Mouse (Mus musculus) cerebellum, postnatal 25 days (tissue): ENCODE data around the gene Zfp277.

Experiments used
- DNase-seq, 2 experiments: peaks; one replicate each; pipeline ENCODE4 v3.0.0; 2021; ENCODE audit warnings: mixed read lengths in 2 of 2

Gene Zfp277

DNA sequence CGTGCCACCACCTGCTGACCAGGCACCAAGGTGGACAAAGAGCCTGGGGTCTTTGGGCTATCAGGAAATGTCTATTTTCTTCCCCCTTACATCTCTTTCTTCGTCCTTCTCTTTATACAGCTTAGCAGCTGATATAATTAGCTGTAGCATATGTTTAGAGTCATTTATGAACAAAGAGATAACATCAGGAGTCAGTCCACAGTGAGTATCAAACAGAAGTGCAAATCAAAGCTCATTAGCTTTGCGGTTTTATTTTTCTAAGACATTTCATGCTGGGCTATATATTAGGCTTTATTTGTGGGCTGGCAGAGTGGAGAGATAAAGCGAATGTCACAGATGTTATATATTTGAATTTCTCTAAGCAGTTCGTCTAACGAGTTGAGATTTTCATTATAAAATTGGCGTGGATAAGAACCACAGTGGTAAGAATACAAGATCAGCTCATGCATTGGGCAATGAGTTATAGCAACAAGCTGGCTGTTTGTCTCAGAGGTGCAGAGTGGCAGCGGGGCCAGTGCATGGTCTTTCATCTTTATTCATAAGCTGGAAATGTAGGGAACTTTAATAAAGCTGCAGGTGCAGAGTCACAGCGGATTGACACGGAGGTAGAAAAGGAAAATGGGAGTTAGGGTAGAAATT lies 98.5 kb downstream of the Zfp277 start:
- DNase-seq: no peak

DNA sequence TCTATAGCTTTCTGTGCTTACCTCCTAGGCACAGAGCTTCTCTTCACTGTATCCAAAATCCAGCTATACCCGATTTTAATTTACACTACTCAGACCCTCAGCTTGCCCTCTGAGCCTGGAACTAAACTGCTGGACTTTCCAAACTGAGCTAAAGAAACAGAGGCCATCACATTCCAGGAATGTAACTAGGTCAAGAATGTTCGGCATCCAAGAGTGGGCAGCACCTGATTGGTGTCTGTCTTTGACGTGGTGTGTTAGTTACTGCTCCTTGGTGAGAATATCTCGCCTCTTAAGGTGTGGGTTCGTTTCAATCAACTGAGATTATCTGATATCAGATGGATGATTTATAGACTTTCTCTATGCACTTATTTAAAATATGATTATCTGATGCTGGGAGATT lies 104.3 kb downstream of the Zfp277 start:
- no peak for DNase-seq

DNA sequence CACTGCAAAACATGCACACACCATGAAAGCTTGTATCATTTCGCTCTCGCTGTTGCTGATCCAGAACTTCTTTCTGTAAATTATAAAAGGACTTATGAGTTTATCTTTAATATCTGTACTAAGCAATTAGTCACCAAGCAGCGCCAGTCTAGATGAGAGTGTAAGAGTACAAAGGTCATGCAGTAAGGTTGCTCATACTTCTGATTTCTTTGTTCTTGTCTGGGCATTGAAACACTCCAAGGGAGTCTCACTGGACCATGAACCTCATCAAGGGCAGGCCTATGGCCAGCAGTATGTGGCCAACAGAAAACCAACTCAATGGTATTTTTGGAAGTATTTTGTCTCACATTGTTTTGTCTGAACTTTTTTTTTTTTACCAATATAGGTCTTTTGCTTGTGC lies 110.4 kb downstream of the Zfp277 start:
- DNase-seq: no peak

DNA sequence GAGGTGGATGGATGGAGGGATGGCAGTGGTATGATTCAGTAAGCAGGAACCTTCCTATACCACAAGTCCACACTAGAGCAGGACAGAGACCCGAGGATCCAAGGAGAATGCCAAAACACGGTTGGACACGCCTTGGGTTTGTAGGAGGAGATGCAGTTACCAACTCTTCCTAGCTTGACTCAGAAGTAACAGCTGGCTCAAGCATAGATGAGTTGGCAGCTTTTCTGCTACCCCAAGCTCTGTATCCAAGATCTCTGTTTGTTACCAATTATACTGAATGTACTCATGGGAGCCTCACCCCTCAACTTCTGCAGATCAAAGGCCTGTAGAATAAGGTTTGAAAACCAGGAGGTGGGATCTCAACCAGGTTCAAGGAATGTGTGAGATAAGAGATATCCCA lies 114.2 kb downstream of the Zfp277 start:
- no peak for DNase-seq

DNA sequence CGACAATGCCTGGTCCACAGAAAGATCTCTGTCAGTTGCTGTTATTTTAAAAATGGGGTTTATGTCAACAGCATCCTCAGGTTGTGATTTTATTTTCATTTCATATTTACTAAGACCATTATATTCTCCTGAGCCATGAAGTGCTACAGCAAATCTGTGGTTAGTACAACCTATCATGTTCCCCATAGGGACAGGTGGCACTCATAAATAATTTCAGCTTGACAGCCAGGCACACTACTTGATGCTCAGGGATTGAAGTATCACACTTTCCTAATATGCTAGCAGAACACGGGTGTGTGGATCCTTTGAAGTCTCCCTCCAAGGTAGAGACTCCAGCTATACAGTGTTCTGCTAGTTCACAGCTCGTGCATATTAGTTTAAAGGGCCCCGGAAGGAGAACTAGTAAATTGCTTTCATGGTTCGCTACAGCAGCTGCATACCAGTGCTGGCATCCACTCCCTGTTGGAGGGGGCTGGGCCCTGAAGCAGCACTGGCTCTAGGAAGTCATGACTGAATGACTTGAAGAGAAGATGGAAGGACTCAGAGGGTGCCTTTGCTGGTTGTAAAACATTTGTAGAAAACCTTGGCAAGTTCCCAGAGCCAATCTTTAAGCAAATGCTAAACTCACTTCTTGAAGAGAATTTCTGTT lies 118.6 kb downstream of the Zfp277 start:
- no peak for DNase-seq

DNA sequence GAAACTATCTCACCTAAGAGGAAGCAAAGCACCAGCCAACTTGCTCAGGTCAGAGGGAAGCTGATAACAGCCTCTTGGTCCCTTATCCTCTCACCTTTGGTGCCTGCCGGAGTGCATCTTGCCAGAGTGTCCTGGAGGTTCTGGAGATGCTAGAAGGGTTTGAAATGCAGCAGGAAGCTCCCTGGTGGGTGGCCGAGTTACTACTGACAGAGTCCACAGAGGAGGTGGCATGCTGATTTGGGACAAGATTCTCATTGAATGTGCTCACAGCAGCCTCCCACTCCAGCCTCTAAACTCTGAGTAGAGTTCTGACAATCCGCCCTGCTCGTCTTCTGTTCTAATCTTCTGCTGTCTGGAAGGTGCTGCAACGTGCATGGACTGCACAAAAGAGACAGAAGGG lies 120.1 kb downstream of the Zfp277 start:
- DNase-seq: no peak

DNA sequence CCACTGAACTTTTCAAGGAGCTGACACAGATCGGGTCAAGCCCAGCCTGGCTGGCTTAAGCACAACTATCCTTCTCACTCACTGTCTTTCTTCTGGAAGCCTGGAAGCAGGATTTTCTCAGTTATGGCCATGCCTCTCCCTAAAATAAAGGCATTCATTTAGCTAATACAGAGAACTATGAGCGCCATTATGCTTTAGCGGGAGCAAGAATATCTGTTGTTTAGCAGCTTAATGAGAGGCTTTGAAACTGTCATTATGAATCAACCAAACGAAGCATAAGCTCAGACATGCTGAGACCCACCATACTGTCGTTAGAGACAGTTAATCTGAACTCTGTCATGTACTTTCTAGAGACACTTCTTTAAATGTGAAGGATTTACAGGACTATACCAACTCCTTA lies 120.9 kb downstream of the Zfp277 start:
- no peak for DNase-seq

DNA sequence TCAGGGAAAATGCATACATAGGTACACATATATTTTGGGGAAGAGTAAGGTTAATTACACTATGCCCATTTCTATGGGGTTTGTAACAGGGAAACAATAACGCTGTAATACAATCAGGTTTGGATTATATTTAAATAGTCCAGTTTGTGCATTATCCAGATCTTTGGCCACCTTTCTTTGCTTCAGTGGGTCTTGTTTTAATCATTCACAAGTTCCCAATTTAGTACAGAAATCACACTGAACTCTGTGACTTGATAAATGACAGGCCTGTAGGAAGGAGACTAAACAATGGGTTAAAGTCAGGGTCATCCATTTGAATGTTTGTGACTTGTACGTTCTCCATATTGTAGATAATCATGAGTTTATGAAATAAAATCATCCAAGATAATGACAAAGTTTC lies 130.6 kb downstream of the Zfp277 start:
- no peak for DNase-seq

DNA sequence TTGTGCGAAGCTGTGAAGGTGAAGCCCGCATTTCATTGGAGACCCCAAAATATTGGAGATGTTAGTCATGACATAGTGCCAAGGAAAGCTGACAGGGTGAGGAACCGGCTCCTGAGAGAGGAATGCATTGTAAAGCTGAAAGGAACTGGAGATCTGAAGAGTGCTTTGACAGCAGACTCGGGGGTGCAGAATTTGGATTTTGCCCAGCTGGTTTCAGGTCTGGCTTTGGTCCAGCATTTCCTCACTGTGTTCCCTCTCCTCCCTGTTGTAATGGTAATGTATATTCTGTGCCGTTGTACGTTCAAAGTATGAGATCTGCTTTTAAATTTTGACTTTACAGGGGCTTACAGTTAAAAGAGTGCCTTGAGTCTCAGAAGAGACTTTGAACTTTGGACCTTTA lies 141.7 kb downstream of the Zfp277 start:
- no peak for DNase-seq

DNA sequence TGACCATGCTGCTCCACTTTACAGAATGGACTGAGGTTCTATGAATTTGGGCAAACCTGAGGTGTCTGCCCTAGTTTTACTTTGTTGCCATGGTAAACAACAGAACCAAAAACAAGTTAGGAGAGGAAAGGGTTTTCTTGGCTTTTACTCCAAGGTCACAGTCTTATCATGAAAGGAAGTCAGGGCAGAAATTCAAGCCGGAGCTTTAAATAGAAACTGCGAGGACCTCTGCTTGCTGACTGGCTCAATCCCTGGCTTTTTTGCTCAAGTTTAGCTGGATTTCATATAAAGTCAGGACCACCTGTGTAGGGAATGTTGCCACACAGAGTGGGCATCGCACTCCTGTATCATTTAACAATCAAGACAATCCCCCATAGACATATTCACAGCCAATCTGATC lies 147.1 kb downstream of the Zfp277 start:
- DNase-seq: no peak

DNA sequence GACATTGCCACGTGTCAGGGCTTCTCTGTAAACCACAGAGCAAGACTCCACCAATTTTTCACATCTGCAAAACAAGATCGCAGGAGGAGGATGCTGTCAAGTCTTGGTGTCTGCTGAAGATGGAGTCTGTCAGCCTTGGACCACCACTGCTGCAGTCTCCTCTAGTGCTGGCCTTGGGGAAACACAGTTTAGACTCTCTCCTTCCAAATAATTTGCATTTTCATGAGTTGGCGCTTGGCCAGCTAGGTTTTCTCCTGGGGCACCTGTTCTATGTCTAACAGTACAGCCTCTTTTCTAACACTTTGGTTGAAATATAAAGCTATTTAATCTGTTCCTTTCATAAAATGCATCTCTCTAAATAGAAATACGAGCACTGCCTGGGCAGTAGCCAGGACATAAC lies 159.2 kb downstream of the Zfp277 start:
- DNase-seq: no peak

DNA sequence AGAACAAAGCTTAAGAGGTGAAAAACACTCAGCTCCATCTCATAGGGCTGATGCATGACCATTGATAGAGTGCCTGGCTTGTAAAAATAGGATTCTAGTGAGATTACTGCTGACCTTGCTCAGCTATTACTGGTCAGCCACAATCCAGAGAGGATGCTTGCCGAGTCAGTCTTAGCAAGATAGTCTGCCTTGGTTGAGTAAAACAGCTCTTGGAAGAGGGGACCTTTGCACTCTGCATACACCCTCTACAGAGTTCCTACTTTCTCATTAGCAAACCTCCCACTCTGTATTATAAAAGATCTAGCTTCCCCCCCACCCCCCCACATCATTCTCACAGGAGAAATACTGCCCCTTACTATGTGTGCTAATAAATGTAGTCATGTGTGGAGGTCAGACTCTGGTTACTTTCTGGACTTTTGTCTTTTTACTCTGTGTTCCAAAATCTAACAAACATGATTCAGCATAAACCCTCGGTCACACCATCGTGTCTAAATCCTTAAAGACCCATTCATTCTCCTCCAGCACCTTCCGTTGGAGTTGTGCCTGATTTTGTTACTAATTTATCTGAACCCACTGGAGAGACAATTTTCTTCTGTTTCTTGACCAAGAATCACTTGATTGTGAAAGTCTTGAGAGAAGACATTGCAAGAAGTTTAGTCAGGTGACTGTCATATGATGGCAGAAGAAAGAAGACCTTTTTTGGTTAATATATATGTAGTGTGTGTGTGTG lies 164.9 kb downstream of the Zfp277 start:
- DNase-seq: no peak

DNA sequence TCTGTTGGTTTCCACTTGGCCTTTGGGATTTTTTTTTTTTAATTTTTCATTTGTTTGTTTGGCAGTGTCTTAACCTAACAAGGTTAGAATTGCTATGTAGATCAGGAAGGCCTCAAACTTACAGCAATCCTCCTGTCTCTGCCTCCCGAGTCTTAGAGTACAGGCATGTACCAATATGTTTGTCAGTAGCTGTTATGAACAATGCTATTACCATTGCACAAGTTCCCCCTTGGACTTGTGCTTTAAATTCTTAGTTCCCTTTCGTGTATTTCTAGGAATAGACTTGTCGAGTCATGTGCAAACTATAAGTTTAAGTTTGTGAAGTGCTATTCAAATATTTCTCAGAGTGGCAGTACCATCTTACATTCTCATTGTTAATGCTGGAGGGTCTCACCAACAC lies 168.1 kb downstream of the Zfp277 start:
- no peak for DNase-seq

DNA sequence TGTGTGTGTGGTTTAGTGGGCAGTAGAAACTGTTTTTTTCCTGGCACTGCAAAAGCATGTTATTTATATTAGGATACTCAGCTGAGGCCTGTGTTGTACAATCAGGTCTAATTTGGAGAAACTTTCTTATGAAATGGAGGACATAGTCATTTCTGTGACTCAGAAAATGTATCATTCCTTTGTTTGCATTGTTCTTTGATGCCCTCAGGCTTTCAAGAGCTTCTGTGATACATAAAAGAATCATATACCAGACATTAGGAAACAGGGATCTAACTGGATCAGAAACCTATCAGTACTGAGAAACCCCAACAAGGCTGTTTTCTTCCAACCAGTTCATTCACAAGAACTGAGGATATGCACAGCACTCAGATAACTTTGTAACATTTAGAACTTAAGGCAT lies 170.8 kb downstream of the Zfp277 start:
- DNase-seq: no peak

DNA sequence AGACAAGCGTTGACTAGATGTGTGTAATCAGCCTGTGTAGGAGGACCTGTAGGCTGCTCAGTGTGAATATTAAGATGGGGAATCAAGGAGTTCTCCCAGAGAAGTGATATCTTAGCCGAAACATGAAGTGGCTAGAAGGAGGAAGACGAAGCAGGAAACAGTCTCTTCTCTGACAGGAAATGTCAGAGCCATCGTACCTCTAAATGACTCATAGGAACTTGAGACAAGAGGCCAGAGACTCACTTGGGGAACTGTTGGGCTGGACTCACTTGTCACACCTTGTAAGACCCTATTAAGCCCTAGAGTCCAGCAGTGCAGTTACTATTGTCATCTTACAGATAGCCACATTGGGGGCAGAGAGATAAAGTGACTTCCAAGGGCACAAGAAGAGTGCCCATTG lies 172.4 kb downstream of the Zfp277 start:
- DNase-seq: no peak

DNA sequence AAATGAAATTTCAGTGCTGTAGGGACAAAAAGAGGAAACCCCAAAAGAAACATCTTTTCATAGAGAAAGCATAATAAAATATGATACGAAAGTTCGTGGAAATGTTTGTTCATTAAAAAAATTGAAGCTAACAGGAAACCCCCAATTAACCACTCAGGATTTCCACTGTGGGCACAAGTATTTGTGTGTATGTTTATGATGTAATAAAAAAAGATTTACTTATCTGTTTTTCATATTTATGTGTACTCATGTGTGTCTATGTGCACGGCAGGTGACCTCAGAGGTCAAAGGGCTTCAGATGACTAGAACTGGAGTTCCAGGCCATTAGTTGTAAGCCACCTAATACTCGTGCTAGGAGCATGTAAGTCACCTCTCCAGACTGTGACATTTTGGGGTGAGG lies 173.0 kb downstream of the Zfp277 start:
- no peak for DNase-seq

DNA sequence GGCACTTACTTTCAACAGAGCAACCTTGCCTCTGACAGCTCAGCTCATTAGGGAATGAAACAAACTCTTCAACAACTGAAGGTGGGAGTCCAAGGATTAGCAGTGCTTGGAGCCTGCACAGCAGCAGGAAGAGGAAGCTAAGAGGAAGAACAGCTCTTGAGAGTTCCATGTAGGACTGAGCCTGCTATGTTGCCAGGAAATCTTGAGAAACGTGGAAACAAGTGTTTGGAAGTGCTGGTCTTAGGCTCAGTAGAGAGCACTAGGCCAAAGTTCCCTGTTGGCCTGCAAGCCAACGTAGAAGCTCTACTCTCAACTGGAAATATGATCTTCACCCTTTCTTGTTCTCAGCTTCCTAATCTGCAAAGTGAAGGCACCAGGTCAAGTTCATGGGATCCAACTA lies 177.4 kb downstream of the Zfp277 start:
- no peak for DNase-seq
